Mouse (Mus musculus): ENCODE measurements around the gene Rarg.

The Rarg gene

DNA sequence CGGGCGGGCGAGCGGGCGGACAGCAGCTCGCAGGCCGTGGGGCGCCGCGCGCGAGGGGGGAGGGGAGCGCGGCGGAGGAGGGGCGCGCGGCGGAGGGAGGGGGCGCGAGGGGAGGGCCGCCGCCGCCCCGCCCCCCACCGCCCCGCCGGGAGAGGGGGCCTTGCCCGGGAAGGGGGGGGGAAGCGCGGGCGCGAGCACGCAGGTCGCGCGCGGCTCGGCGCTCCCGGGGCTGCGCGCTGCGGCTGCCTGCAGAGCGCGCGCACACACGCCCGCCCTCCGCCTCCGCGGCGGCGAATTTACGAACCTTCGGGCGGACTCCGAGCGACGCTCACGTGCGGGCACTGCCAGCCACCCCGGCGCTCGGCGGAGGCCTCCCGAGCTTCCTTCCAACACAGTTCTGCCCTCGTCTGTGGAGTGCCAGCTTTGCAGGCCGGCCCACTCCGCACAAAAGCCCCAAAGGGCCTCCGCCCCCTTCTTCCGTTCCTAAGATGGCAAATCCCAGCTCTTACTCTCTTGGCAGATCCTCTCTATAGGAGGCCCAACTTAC, 53.4 kb downstream of the Rarg start:
- DNase-seq: peak; percentile 77 to 80

DNA sequence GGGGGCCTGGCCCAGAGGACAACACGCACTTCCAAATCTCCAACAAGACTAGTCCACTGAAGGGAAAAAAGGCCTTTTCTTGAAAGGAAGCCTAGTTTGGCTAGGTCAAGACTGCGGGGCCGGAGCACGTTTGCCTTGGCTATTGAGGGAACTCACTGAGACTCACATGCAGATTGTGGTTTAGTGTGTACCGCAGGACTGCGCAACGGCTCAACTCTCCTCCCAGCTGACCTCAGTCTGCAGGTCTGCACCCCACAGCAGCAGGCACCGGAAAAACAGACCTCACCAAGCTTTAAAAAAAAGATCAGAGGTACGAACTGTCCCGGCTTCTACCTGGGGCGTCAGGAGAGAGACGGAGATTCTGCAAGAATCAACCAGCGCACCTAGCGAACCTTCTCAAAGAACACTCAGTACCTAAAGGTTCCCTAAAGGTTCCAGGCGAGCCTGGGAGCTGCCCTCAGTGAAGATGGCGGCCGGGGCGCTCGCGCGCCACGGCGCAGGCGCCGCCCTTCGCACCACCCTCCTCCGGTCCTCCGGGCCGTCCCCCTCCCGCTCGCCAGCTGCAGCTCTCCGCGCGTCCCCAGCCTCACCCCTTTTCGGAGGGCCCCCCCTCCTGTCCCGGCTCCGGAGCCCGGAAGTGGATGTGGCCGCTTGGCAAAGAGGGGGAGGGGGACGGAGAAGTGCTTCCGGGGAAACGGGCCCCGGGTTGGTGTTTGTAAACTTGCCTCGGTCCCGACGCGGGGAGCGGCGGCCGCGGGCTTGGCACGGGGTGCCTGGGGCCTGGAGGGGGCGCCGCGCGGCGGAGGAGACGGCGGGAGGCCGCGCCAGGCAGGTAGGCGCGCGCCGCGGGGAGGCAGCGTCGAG, 54.1 kb downstream of the Rarg start, which contains the start of gene Zfp740:
Gene Zfp740 (plus strand): TSS at position 279 of the 864 bp plus-strand sequence.
- DNase-seq: peak; percentile 96 to 97

DNA sequence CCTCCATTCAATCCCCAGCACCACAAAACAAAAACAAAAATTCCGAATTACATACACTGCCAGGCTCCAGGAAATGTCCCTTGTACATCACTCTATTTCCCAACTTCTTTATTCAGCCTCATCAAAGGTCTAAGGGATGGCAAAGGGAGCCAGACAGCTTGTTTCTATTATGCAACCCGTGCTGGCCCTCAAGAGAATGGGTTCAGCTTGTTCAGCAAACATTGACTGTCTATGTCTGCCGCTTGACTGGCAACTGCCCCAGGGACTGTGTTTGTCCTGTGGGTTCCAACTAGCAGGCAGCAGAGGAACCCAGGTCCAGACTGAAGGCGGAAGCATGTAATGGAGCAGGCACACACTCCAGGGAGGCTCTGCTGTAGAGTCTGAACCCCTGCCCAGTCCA, 58.5 kb downstream of the Rarg start:
- DNase-seq: no peak

DNA sequence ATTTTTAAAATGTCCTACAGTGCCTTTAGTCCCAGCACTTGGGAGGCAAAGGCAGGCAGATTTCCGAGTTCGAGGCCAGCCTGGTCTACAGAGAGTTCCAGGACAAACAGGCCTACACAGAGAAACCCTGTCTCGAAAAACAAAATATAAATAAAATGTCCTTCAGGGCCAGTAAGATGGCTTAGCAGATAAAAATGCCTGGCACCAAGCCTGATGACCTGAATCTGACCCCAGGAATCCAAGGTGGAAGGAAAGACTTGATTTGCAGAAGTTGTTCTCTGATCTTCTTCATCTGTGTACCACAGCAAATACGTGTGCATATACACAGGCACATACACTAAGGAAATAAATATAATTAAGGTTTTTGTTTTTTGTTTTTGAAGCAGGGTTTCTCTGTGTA, 61.9 kb downstream of the Rarg start:
- no peak for DNase-seq

DNA sequence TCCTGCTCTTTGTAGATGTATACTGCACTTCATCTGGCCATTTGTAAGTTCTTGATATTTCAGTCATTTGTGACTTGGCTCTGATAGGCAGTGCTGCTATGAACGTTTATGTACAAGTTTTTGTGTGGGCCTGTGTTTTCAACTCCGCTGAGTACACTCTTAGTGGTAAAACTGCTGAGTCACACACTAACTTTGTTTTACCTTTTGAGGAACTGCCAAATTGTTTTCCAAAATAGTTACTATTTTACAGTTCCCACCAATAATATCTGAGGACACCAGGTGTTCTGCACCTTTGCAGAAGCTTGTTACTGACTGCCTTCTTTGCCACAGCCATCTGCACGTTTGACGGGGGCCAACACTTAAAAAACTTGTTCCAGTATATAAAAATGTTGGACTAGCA, 62.9 kb downstream of the Rarg start:
- DNase-seq: no peak

DNA sequence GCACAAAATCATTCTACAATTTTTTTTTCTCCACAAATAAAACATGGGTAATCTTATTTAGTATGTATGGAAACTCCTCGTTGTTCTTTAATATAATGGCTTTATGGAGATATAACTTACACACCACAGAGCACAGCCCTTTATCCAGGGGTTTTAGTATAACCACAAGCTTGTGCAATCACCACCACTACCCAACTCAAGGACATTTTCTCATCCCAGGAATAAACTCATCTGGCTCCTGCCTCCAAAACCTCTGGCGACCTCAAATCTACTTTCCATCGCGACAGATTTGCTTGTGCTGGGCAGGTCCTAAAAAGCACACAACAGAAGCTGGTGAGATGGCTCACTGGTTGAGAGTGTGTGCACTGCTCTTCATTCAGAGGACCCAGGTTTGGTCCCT, 63.7 kb downstream of the Rarg start:
- no peak for DNase-seq

DNA sequence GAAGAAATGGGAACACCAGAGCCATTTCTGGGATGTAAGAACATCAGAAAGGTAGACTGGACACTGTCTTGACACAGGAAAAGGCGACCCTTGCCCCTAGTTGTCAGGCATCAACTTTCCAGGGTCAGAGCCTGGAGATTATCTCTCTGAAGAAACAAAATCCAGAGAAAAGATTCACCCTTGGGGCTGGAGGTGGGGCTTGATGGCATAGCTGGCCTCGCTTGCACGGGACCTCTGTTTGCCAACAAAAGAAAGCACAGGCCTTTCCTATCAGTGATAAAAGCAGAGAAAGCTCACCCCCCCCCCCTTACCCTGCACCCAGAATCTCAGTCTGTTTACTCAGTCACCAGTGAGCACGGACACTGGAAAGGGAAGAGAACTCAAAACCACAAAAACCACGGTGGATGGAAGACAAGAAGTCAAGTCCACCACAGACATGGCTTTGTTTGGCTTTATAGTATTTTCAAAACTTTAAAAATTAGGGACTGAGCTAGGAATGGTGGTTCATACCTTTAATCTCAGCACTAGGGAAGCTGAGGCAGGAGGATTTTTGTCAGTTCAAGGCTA, 64.4 kb downstream of the Rarg start:
- DNase-seq: no peak

DNA sequence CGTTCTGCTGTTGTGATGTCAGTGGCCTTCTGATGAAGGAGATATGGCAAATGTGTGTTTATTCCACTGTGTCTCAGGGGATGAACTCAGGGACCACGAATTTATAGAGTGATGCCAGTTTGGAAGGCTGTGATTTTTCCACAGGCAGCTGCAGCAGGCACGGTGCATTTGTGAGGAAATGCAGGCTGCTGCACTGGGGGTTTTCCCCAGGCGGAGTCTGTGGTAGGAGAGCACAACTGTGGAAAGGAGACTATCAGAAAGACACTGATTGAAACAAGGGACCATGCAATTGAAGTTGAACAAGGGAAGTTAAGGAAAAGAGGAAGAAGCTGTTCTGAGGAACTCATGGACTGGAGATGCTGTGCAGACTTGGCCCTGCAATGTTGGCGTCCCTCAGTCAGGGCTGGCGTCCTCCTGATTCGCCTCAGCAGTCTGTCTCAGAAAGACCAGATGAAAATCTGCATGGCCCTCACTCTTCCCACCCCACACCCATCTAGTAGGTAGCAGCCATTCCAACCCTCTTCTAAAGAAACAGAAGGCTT, 65.0 kb downstream of the Rarg start:
- no peak for DNase-seq

DNA sequence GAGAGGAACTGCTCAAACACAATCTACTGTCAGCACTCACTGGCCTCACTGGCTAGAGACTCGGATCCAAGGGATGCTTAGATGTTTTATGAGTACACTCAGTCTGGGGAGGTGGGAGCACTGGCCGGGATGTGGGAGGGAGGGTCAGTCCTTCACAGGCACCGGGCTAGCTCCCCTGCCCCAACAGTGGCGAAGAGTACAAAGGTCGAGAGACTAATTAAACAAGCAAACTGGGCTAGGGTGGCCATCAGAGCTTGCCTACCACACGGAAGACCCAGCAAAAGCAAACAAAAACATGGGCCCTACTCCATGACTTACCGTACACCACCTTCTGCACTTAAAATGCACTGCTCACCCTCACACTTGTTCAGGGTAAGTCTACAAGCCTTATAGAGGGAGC, 65.6 kb downstream of the Rarg start:
- DNase-seq: no peak

DNA sequence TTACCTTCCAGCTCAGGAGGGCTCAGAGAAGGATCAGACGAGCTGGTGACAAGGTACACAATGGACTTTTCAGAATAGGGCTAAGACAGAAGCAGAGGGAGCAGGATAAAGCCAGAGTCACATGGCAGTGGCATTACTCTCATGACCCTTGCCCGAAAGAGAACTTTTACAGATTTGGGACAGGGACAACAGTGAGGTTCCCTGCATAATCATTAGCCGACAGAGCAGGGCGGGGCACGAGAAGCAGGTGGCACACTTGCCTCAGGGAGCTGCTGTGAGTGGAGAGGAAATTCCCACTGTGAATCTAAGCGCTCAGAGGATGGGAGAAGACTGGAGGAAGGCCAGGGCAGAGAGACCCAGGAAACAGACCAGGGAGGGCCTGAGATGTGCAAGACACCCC, 68.4 kb downstream of the Rarg start:
- DNase-seq: no peak

DNA sequence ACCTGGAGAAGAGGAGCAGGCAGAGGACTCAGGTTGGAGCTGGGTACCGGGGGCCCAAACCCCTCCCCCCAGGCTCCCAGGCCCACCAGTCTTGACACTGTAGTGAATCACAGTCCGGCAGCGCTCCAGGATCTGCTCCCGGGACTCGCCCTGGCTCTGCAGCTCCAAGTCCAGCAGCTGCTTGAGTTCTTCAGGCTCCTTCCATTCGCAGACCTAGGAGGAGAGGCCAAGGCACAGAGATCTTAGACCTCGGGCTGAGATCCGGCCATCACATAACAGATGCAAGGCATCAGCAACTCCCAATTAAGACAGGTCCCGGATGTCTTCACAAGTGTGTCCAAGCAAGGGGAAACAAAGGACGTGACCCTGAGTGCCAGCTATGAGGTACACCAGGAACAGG, 69.2 kb downstream of the Rarg start:
- DNase-seq: no peak

DNA sequence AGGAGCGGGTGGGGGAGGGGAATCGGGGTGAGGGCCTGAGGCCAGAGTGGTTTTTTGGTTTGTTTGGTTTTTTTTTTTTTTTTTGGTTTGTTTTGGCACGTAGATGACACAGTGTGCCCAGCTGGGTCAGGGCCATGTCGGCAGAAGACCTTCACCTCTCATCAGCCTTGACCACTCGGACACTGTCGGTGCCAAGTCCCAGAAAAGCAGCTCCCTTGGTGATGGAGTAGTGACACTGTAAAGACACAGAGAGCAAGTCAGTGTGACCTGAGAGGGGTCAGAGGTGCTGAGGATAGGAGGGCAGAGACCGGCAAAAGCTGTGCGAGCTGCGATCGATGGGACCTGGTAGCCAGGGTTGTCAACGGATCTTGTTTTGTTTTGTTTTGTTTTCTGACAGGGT, 71.1 kb downstream of the Rarg start:
- DNase-seq: no peak
